Mouse (Mus musculus) heart, postnatal 0 days (tissue): ENCODE results near the gene Cyb5d1. TPM values are rescaled to one million over a fixed set of nuclear protein-coding genes. Genes with fewer than 3 reads are reported as not detected.

ENCODE experiments used
- ATAC-seq: fragments of 200-750 bp; cut with Nextera tagmentation; 2 replicates; pipeline ENCODE4 v1.8.0; 2017; ENCODE audit warnings: low read depth, moderate number of reproducible peaks, moderate library complexity; ENCODE audit not compliant: insufficient read depth
- DNase-seq: peaks from one replicate; pipeline ENCODE4 v3.0.0-alpha.2; 2016; ENCODE audit warnings: low spot score
- H3K27ac ChIP-seq: fragments of 300-500 bp; sonication (generic); 2 replicates; pipeline ENCODE4 v1.5.1; 2014; ENCODE audit warnings: low read depth, mild to moderate bottlenecking
- H3K27me3 ChIP-seq: fragments of 300-500 bp; sonication (generic); 2 replicates; pipeline ENCODE4 v1.6.1; 2014; ENCODE audit warnings: low read length, mixed read lengths; ENCODE audit not compliant: control insufficient read depth, insufficient read depth
- H3K36me3 ChIP-seq: fragments of 300-500 bp; sonication (generic); replicated peaks from 2 replicates; pipeline ENCODE4 v1.6.1; 2014; ENCODE audit warnings: low read length, mixed read lengths; ENCODE audit not compliant: control insufficient read depth, insufficient read depth
- H3K4me1 ChIP-seq: fragments of 300-500 bp; sonication (generic); 2 replicates; pipeline ENCODE4 v1.6.1; 2014; ENCODE audit warnings: antibody characterized with exemption; ENCODE audit not compliant: control insufficient read depth, insufficient read depth
- H3K4me2 ChIP-seq: fragments of 300-500 bp; sonication (generic); 2 replicates; pipeline ENCODE4 v1.6.1; 2014; ENCODE audit warnings: low read depth, mild to moderate bottlenecking, low read length, moderate library complexity
- H3K4me3 ChIP-seq: fragments of 300-500 bp; sonication (generic); 2 replicates; pipeline ENCODE4 v1.5.1; 2014; ENCODE audit warnings: low read depth, low read length
- H3K9ac ChIP-seq: fragments of 300-500 bp; sonication (generic); replicated peaks from 2 replicates; pipeline ENCODE4 v1.6.1; 2014; ENCODE audit warnings: low read depth, low read length, mixed read lengths
- H3K9me3 ChIP-seq: fragments of 300-500 bp; sonication (generic); replicated peaks from 2 replicates; pipeline ENCODE4 v1.6.1; 2016; ENCODE audit warnings: low read length; ENCODE audit not compliant: control insufficient read depth
- CTCF ChIP-seq: IDR thresholded peaks from 2 replicates; pipeline ENCODE4 v1.5.1; 2016; ENCODE audit warnings: antibody characterized with exemption, control low read depth, low read depth
- EP300 ChIP-seq: IDR thresholded peaks from 2 replicates; pipeline ENCODE4 v1.6.1; 2016; ENCODE audit warnings: antibody characterized with exemption, low read depth
- WGBS: fragments of 180-500 bp; shearing (Covaris S2); extraction: QIAGEN DNeasy Blood & Tissue Kit; methylation state at CpG from one replicate; pipeline ENCODE4 v1.1.7; 2014; 5-methylcytosine and 5-hydroxymethylcytosine counted together
- polyA plus RNA-seq: library from polyadenylated mRNA; unstranded; fragments of >200 nt; fragmentation: Nextera tagmentation; extraction: Ambion mirVana; gene quantifications from 2 replicates; pipeline ENCODE4 v1.2.1, GENCODE M21; 2015
- total RNA-seq: library from RNA; depleted of rRNA; stranded (reverse); fragments of >200 nt; gene quantifications from 2 replicates; pipeline ENCODE4 v1.2.3, GENCODE M21; 2014; ENCODE audit warnings: low replicate concordance

Gene Cyb5d1
- total and polyA plus RNA-seq, 2 experiments from 2014 or later = 16.7 to 17.6 TPM

GRCm38 (mm10) chr11:69404595-69405396 lies 9.4 kb upstream of the Cyb5d1 start:
- TF ChIP-seq CTCF (no peak), EP300 (no peak)
- Histone ChIP-seq H3K36me3 (peaks cover 78% of the 10 kb centered on the region), H3K4me2 (no peak overlapping the region), H3K4me1 (peaks cover 7% of the 10 kb centered on the region; the same call in 1 of the 2 replicates), H3K9me3 (no peaks in the 10 kb centered on the region), H3K4me3 (no peak overlapping the region), H3K9ac (no peak overlapping the region), H3K27ac (no peak overlapping the region), H3K27me3 (no peaks in the 10 kb centered on the region)
- ATAC-seq (no peak), DNase-seq (no peak)
- WGBS = 89% methylated on average over 21 of the region's 24 CpGs

- Histone ChIP-seq H3K27ac (no peak overlapping the region), H3K9me3 (no peaks in the 10 kb centered on the region), H3K27me3 (no peaks in the 10 kb centered on the region), H3K4me2 (no peak overlapping the region), H3K36me3 (peaks cover 84% of the 10 kb centered on the region), H3K9ac (no peak overlapping the region), H3K4me3 (no peak overlapping the region), H3K4me1 (peaks cover 7% of the 10 kb centered on the region; the same call in 1 of the 2 replicates)
- 89% methylated on average over 34 of the region's 38 CpGs for WGBS
- no peak for DNase-seq
- no peak for ATAC-seq
- TF ChIP-seq EP300 = no peak
- TF ChIP-seq CTCF = no peak
Observed at GRCm38 (mm10) chr11:69403691-69404594, 8.5 kb upstream of the Cyb5d1 start.

GRCm38 (mm10) chr11:69401987-69402386 lies 6.6 kb upstream of the Cyb5d1 start:
- no peak for ATAC-seq
- no peak overlapping the region for H3K4me2 ChIP-seq
- no peaks in the 10 kb centered on the region for H3K9me3 ChIP-seq
- H3K4me1 ChIP-seq = no peaks in the 10 kb centered on the region
- no peak overlapping the region for H3K9ac ChIP-seq
- peaks cover 76% of the 10 kb centered on the region for H3K36me3 ChIP-seq
- 88% methylated on average over 12 of the region's 12 CpGs for WGBS
- H3K27ac ChIP-seq = no peak overlapping the region
- H3K4me3 ChIP-seq = no peak overlapping the region
- DNase-seq = peak; percentile 4
- no peaks in the 10 kb centered on the region for H3K27me3 ChIP-seq
- TF ChIP-seq EP300 (no peak), CTCF (no peak)

GRCm38 (mm10) chr11:69401210-69401637 lies 5.8 kb upstream of the Cyb5d1 start:
- peak; percentile 94 for DNase-seq
- H3K27me3 ChIP-seq = no peaks in the 10 kb centered on the region
- TF ChIP-seq CTCF (peak; percentile 95), EP300 (no peak)
- no peak overlapping the region for H3K4me3 ChIP-seq
- H3K9ac ChIP-seq = no peak overlapping the region
- no peaks in the 10 kb centered on the region for H3K4me1 ChIP-seq
- H3K27ac ChIP-seq = no peak overlapping the region
- peak; percentile 63 for ATAC-seq
- WGBS = 19% methylated on average over 22 of the region's 22 CpGs
- no peak overlapping the region for H3K4me2 ChIP-seq
- H3K9me3 ChIP-seq = no peaks in the 10 kb centered on the region
- H3K36me3 ChIP-seq = peaks cover 69% of the 10 kb centered on the region

GRCm38 (mm10) chr11:69400083-69400850 lies 4.8 kb upstream of the Cyb5d1 start:
- peak overlapping the region; percentile 29 for H3K4me2 ChIP-seq
- peaks cover 59% of the 10 kb centered on the region for H3K36me3 ChIP-seq
- no peak overlapping the region for H3K27ac ChIP-seq
- no peaks in the 10 kb centered on the region for H3K4me1 ChIP-seq
- no peak overlapping the region for H3K9ac ChIP-seq
- ATAC-seq (no peak), DNase-seq (peak; percentile 4)
- WGBS = 74% methylated on average over 25 of the region's 25 CpGs
- 0 out of 2 replicates have a peak overlapping the region, but pooled peaks have one; percentile 61 for H3K4me3 ChIP-seq
- no peaks in the 10 kb centered on the region for H3K27me3 ChIP-seq
- TF ChIP-seq EP300 = no peak
- TF ChIP-seq CTCF = no peak
- H3K9me3 ChIP-seq = no peaks in the 10 kb centered on the region
